Mouse (Mus musculus) heart, adult 2 months (tissue): ENCODE measurements around the gene Des. TPM values are rescaled to one million over a fixed set of nuclear protein-coding genes. Genes with fewer than 3 reads are reported as not detected.
A peak's percentile ranks its signal among the peaks of the same experiment; 100 is the strongest.

Source experiments
- DNase-seq, 2 experiments: peaks; one replicate each; pipeline ENCODE4 v3.0.0; 2021
- H3K27ac ChIP-seq: fragments of 200-600 bp; 2 replicates; pipeline ENCODE4 v1.8.1; 2022
- H3K27me3 ChIP-seq: fragments of 200-500 bp; 2 replicates; pipeline ENCODE4 v1.6.1; 2012; ENCODE audit warnings: mild to moderate bottlenecking, low read length, inconsistent platforms, mixed read lengths; ENCODE audit not compliant: control insufficient read depth, insufficient read depth
- H3K36me3 ChIP-seq: fragments of 200-500 bp; 2 replicates; pipeline ENCODE4 v1.6.1; 2012; ENCODE audit warnings: low read length, inconsistent platforms; ENCODE audit not compliant: control insufficient read depth, insufficient read depth
- H3K4me1 ChIP-seq: fragments of 200-500 bp; 2 replicates; pipeline ENCODE4 v1.6.1; 2011; ENCODE audit warnings: low read length; ENCODE audit not compliant: control insufficient read depth, insufficient read depth
- H3K4me3 ChIP-seq: fragments of 200-600 bp; 2 replicates; pipeline ENCODE4 v1.8.1; 2022
- H3K79me2 ChIP-seq: fragments of 200-500 bp; replicated peaks from 2 replicates; pipeline ENCODE4 v1.6.1; 2012; ENCODE audit warnings: mild to moderate bottlenecking, inconsistent platforms, low read length, moderate library complexity, mixed read lengths; ENCODE audit not compliant: control insufficient read depth, insufficient read depth
- H3K9ac ChIP-seq: fragments of 200-500 bp; 2 replicates; pipeline ENCODE4 v1.6.1; 2012; ENCODE audit warnings: low read depth, mild to moderate bottlenecking, control low read depth, inconsistent platforms, low read length, mixed read lengths
- CTCF ChIP-seq: fragments of 200-600 bp; IDR thresholded peaks from 2 replicates; pipeline ENCODE4 v1.8.1; 2022; ENCODE audit warnings: antibody characterized with exemption, mild to moderate bottlenecking, moderate library complexity
- EP300 ChIP-seq: fragments of 200-500 bp; IDR thresholded peaks from 2 replicates; pipeline ENCODE4 v1.6.1; 2011; ENCODE audit warnings: low read depth, low read length, control low read depth; ENCODE audit not compliant: insufficient read depth
- POLR2A ChIP-seq: fragments of 200-500 bp; IDR thresholded peaks from 2 replicates; pipeline ENCODE4 v1.6.1; 2011; ENCODE audit warnings: mild to moderate bottlenecking, low read depth, low read length, control low read depth; ENCODE audit not compliant: insufficient read depth
- WGBS: fragments of 180-500 bp; shearing (Covaris S2); methylation state at CpG from one replicate; pipeline ENCODE4 v1.1.7; 2018; 5-methylcytosine and 5-hydroxymethylcytosine counted together
- intact Hi-C: fragments of 180-260 bp; cut with DNase I; formaldehyde crosslinking; loops from one replicate; pipeline ENCODE4 v1.15.1; 2025
- polyA plus RNA-seq: library from polyadenylated mRNA; depleted of rRNA; stranded (reverse); fragments of >200 nt; gene quantifications from 2 replicates; pipeline ENCODE4 v1.2.3, GENCODE M21; 2012
- total RNA-seq, 2 experiments: library from RNA; stranded (reverse); gene quantifications; 2 replicates each; pipeline ENCODE4 v1.2.3; 2021

Des gene
- total and polyA plus RNA-seq, 3 experiments, result 781 to 1,521 (median 1,224) TPM

GRCm38 (mm10) chr1:75359346-75359745 lies 783 bp upstream of the Des start:
- Histone ChIP-seq H3K9ac (no peak overlapping the region), H3K4me1 (peaks cover 3% of the 10 kb centered on the region), H3K79me2 (peaks cover 2% of the 10 kb centered on the region; the same call in 1 of the 2 replicates), H3K36me3 (peaks cover 2% of the 10 kb centered on the region; the same call in 1 of the 2 replicates), H3K27ac (peak overlapping the region; percentile 91), H3K4me3 (peak overlapping the region; percentile 23; the same call in 1 of the 2 replicates), H3K27me3 (no peaks in the 10 kb centered on the region)
- peak in 1 of 2 experiments; percentile 65 for DNase-seq
- intact Hi-C loops, result loop anchor here (2.0 kb wide), 1 partner anchor 15 kb away; no protein-coding TSS in a partner anchor
- TF ChIP-seq CTCF, result no peak
- TF ChIP-seq POLR2A, result peak; percentile 17; the same call in 1 of the 2 replicates
- no peak for TF ChIP-seq EP300
- 54% methylated on average over 13 of the region's 13 CpGs for WGBS

- WGBS, result 37% methylated on average over 4 of the region's 4 CpGs
- intact Hi-C loops, result no loop called here
- Histone ChIP-seq H3K9ac (peak overlapping the region; percentile 80), H3K27ac (peak overlapping the region; percentile 91), H3K27me3 (no peaks in the 10 kb centered on the region), H3K79me2 (peaks cover 2% of the 10 kb centered on the region; the same call in 1 of the 2 replicates), H3K36me3 (peaks cover 6% of the 10 kb centered on the region), H3K4me1 (peaks cover 3% of the 10 kb centered on the region), H3K4me3 (peak overlapping the region; percentile 62)
- DNase-seq, result no peak
- TF ChIP-seq EP300 (no peak), POLR2A (no peak), CTCF (no peak)
Observed at GRCm38 (mm10) chr1:75361123-75361522, 994 bp downstream of the Des start.

- Histone ChIP-seq H3K4me1 (peaks cover 3% of the 10 kb centered on the region), H3K9ac (peak overlapping the region; percentile 80), H3K27ac (peak overlapping the region; percentile 91), H3K79me2 (peaks cover 2% of the 10 kb centered on the region; the same call in 1 of the 2 replicates), H3K27me3 (no peaks in the 10 kb centered on the region), H3K4me3 (peak overlapping the region; percentile 62), H3K36me3 (peaks cover 6% of the 10 kb centered on the region)
- 15% methylated on average over 4 of the region's 4 CpGs for WGBS
- TF ChIP-seq POLR2A (peak; percentile 63), EP300 (no peak; the same call in 1 of the 2 replicates), CTCF (no peak)
- DNase-seq, result peak; percentile 55 to 73
- intact Hi-C loops, result no loop called here
Observed at GRCm38 (mm10) chr1:75361750-75362149, 1.6 kb downstream of the Des start.

GRCm38 (mm10) chr1:75363868-75364267 lies 3.7 kb downstream of the Des start:
- no peak for DNase-seq
- Histone ChIP-seq H3K27ac (no peak overlapping the region), H3K79me2 (peaks cover 2% of the 10 kb centered on the region; the same call in 1 of the 2 replicates), H3K9ac (no peak overlapping the region), H3K36me3 (peaks cover 6% of the 10 kb centered on the region), H3K4me3 (no peak overlapping the region), H3K27me3 (no peaks in the 10 kb centered on the region), H3K4me1 (peaks cover 1% of the 10 kb centered on the region)
- TF ChIP-seq POLR2A (no peak), CTCF (no peak), EP300 (no peak)
- intact Hi-C loops, result no loop called here
- WGBS, result 46% methylated on average over 3 of the region's 3 CpGs

GRCm38 (mm10) chr1:75365510-75366137 lies 5.5 kb downstream of the Des start:
- H3K9ac ChIP-seq, result no peak overlapping the region
- WGBS, result 67% methylated on average over 14 of the region's 14 CpGs
- intact Hi-C loops, result no loop called here
- no peak overlapping the region for H3K27ac ChIP-seq
- H3K27me3 ChIP-seq, result no peaks in the 10 kb centered on the region
- H3K4me3 ChIP-seq, result no peak overlapping the region
- TF ChIP-seq POLR2A, result 0 out of 2 replicates have a peak, but pooled peaks have one; percentile 15
- TF ChIP-seq EP300, result no peak
- TF ChIP-seq CTCF, result no peak
- peaks cover 6% of the 10 kb centered on the region for H3K36me3 ChIP-seq
- DNase-seq, result peak in 1 of 2 experiments; percentile 23
- peaks cover 2% of the 10 kb centered on the region; the same call in 1 of the 2 replicates for H3K79me2 ChIP-seq
- peaks cover 1% of the 10 kb centered on the region for H3K4me1 ChIP-seq
